Mouse (Mus musculus): Measurements from ENCODE around the gene Nol8.

Nol8 gene

GRCm38 (mm10) chr13:49684266-49684665 is 31.4 kb downstream of the Nol8 start:
- DNase-seq (ENCODE audit: low spot score), result no peak

DNA sequence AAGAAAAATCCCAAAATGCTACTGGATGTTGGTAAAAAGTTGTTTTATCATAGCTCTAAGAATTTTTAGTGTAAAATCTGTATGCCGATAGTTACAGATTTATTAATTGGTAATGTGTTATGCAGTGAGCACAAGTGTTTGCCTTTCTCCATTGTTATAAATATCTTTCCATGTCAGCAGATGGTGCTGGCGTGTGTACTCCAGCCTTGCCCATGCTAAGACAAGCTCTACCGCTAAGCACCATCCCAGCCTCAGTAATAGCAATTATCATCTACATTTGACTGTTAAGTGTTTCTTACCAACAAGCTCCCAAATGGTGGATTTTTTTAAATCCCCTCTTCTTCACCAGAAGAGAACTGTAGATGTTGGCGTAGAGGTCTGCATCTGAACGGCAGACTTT is 38.2 kb downstream of the Nol8 start:
- DNase-seq (ENCODE audit: low spot score), result no peak

- no peak for DNase-seq (ENCODE audit: low spot score)
These were observed 50.4 kb downstream of the Nol8 start for GRCm38 (mm10) chr13:49703216-49703779.

DNA sequence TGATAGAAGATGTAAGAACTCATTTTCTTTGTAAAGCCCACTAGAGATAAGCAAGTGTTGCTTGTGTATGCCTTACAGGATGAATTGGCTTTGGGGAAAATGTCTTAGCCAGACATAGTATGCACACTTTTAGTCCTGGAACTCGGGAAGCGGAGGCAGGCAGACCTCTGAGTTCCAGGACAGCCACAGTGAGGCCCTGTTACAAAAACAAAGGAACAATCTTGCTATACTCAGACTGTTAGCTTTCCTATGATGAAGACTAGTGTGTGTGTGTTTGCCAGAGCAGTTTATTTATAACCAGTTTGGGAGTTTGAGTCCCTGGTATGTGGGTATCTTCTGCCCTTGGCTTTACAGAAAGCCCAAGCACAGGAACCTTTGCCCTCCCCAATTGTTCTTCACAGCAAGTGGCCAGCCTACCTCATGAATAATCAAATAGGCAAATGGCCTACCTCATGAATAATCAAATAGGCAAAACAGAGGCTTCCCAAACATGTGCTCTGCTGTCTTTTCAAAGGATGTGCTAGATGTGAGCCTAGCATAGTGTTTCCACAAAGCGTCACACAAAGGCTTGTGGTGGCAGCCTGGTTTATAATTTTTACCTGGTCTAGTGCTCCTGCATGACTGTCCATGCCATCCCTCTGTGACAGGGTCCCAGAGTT is 53.3 kb downstream of the Nol8 start:
- DNase-seq (ENCODE audit: low spot score), result no peak

- no peak for DNase-seq (ENCODE audit: low spot score)
These were observed 55.4 kb downstream of the Nol8 start for GRCm38 (mm10) chr13:49708311-49708710.

- DNase-seq (ENCODE audit: low spot score), result no peak
These were observed 59.3 kb downstream of the Nol8 start for GRCm38 (mm10) chr13:49712047-49712721.

DNA sequence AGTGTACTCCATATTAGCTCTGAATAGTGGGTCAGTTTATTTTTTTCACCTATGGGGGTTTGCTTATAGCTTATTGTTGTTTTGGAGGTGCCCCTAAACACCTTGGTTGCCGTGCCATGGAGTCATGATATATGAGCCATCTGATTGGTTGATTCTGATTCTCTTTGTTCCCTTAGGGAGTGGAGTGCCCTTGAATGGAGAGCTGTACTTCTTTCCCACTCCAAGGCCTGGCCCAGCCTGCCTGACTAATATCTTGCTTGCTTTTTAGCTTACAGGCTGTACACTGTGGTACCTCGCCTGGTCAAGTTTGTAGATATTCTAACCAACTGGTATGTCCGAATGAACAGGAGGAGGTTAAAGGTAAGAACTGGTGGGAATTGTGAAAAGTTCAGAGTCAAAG is 66.4 kb downstream of the Nol8 start:
- DNase-seq (ENCODE audit: low spot score), result no peak

Measured in urinary bladder, postnatal 14 days (tissue).